Mouse (Mus musculus) olfactory bulb, adult 2 months (tissue): ENCODE measurements around the gene Nom1.

Experiments
- CTCF ChIP-seq: fragments of 200-500 bp; IDR thresholded peaks from 2 replicates; pipeline ENCODE4 v1.5.1; 2012; ENCODE audit warnings: low read depth, mild to moderate bottlenecking, low read length, moderate library complexity; ENCODE audit not compliant: insufficient read depth
- POLR2A ChIP-seq: fragments of 200-500 bp; IDR thresholded peaks from 2 replicates; pipeline ENCODE4 v1.6.1; 2012; ENCODE audit warnings: mild to moderate bottlenecking, low read depth, low read length, moderate library complexity; ENCODE audit not compliant: insufficient read depth

DNA sequence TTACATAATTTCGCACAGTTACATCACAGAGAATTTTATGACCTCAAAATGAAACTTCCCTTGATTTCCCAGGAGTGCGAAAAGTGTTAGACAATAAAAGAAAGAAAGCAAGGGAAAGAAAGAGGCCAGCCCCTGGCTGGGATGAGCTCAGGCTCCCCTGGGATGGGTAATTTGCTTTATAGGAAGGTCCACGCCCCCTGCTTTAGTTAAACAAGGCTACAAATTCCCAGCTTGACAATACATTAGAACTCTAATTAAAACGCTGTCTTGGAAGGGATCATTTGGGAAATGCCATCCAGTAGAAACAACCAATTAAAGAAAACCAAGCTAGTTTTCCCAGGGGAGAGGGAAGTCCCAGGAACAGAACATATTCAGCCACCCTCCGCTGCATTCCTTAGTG lies 41.1 kb downstream of the Nom1 start:
- no peak for TF ChIP-seq CTCF
- TF ChIP-seq POLR2A = no peak
